Mouse (Mus musculus) thymus, adult 2 months (tissue): ENCODE measurements around the gene Pabpc4. TPM values are rescaled to one million over a fixed set of nuclear protein-coding genes. Genes with fewer than 3 reads are reported as not detected.
A peak's percentile ranks its signal among the peaks of the same experiment; 100 is the strongest.

Source experiments
- DNase-seq: peaks from one replicate; pipeline ENCODE4 v3.0.0; 2021
- H3K27ac ChIP-seq: fragments of 200-500 bp; 2 replicates; pipeline ENCODE4 v1.5.1; 2012; ENCODE audit warnings: low read length, control low read depth; ENCODE audit not compliant: control insufficient read depth, insufficient read depth
- H3K27me3 ChIP-seq: fragments of 200-500 bp; 2 replicates; pipeline ENCODE4 v1.6.1; 2012; ENCODE audit warnings: mild to moderate bottlenecking, low read length, moderate library complexity, mixed read lengths; ENCODE audit not compliant: control insufficient read depth, insufficient read depth
- H3K36me3 ChIP-seq: fragments of 200-500 bp; 2 replicates; pipeline ENCODE4 v1.6.1; 2012; ENCODE audit warnings: mild to moderate bottlenecking, low read length, moderate library complexity; ENCODE audit not compliant: control insufficient read depth, insufficient read depth
- H3K4me1 ChIP-seq: fragments of 200-500 bp; replicated peaks from 2 replicates; pipeline ENCODE4 v1.6.1; 2012; ENCODE audit warnings: low read length; ENCODE audit not compliant: control insufficient read depth, insufficient read depth
- H3K4me3 ChIP-seq: fragments of 200-500 bp; 2 replicates; pipeline ENCODE4 v1.5.1; 2012; ENCODE audit warnings: mild to moderate bottlenecking, low read length, control low read depth, moderate library complexity; ENCODE audit not compliant: control insufficient read depth, insufficient read depth
- CTCF ChIP-seq: fragments of 200-500 bp; IDR thresholded peaks from 2 replicates; pipeline ENCODE4 v1.5.1; 2012; ENCODE audit warnings: mild to moderate bottlenecking, control low read depth, low read length, moderate library complexity, borderline replicate concordance; ENCODE audit not compliant: control insufficient read depth, poor library complexity, insufficient read depth; ENCODE audit errors: extremely low read depth
- POLR2A ChIP-seq: fragments of 200-500 bp; IDR thresholded peaks from 2 replicates; pipeline ENCODE4 v1.6.1; 2012; ENCODE audit warnings: mild to moderate bottlenecking, low read length, control low read depth, moderate library complexity; ENCODE audit not compliant: control insufficient read depth, poor library complexity, insufficient read depth; ENCODE audit errors: extremely low read depth
- WGBS: fragments of 180-500 bp; shearing (Covaris S2); methylation state at CpG from one replicate; pipeline ENCODE4 v1.1.7; 2018; 5-methylcytosine and 5-hydroxymethylcytosine counted together
- polyA plus RNA-seq: library from polyadenylated mRNA; depleted of rRNA; stranded (reverse); fragments of >200 nt; gene quantifications from 2 replicates; pipeline ENCODE4 v1.2.3, GENCODE M21; 2012

Pabpc4 gene
- polyA plus RNA-seq, 1 experiment = 146 TPM

- H3K4me3 ChIP-seq = no peak overlapping the region
- H3K27ac ChIP-seq = peak overlapping the region; percentile 6; the same call in 1 of the 2 replicates
- no peaks in the 10 kb centered on the region for H3K36me3 ChIP-seq
- peaks cover 46% of the 10 kb centered on the region for H3K4me1 ChIP-seq
- TF ChIP-seq CTCF (no peak), POLR2A (no peak)
- WGBS = 68% methylated on average over 9 of the region's 9 CpGs
- peaks cover 6% of the 10 kb centered on the region; the same call in 1 of the 2 replicates for H3K27me3 ChIP-seq
- DNase-seq = no peak
Measured at GRCm38 (mm10) chr4:123235835-123236430, 26.2 kb upstream of the Pabpc4 start.

GRCm38 (mm10) chr4:123236431-123237031 lies 25.6 kb upstream of the Pabpc4 start:
- peaks cover 6% of the 10 kb centered on the region; the same call in 1 of the 2 replicates for H3K27me3 ChIP-seq
- peaks cover 46% of the 10 kb centered on the region for H3K4me1 ChIP-seq
- TF ChIP-seq CTCF = no peak
- no peak for TF ChIP-seq POLR2A
- DNase-seq = no peak
- peak overlapping the region; percentile 26 for H3K27ac ChIP-seq
- H3K4me3 ChIP-seq = no peak overlapping the region
- no peaks in the 10 kb centered on the region for H3K36me3 ChIP-seq
- WGBS = 57% methylated on average over 13 of the region's 13 CpGs

GRCm38 (mm10) chr4:123237386-123238266 lies 24.5 kb upstream of the Pabpc4 start:
- WGBS = 96% methylated on average over 6 of the region's 6 CpGs
- H3K27ac ChIP-seq = no peak overlapping the region
- H3K36me3 ChIP-seq = no peaks in the 10 kb centered on the region
- no peak overlapping the region for H3K4me3 ChIP-seq
- H3K27me3 ChIP-seq = peaks cover 6% of the 10 kb centered on the region; the same call in 1 of the 2 replicates
- peaks cover 46% of the 10 kb centered on the region for H3K4me1 ChIP-seq
- DNase-seq = no peak
- no peak for TF ChIP-seq POLR2A
- no peak for TF ChIP-seq CTCF

GRCm38 (mm10) chr4:123239361-123240203 lies 22.6 kb upstream of the Pabpc4 start:
- Histone ChIP-seq H3K27me3 (peaks cover 6% of the 10 kb centered on the region; the same call in 1 of the 2 replicates), H3K27ac (no peak overlapping the region), H3K4me3 (peak overlapping the region; percentile 33), H3K4me1 (peaks cover 34% of the 10 kb centered on the region), H3K36me3 (no peaks in the 10 kb centered on the region)
- no peak for DNase-seq
- WGBS = 11% methylated on average over 54 of the region's 58 CpGs
- TF ChIP-seq CTCF (no peak), POLR2A (no peak)

- Histone ChIP-seq H3K36me3 (no peaks in the 10 kb centered on the region), H3K27me3 (no peaks in the 10 kb centered on the region), H3K27ac (no peak overlapping the region), H3K4me3 (no peak overlapping the region), H3K4me1 (no peaks in the 10 kb centered on the region)
- 93% methylated on average over 7 of the region's 7 CpGs for WGBS
- DNase-seq = no peak
- TF ChIP-seq POLR2A (no peak), CTCF (no peak)
Measured at GRCm38 (mm10) chr4:123246221-123246620, 15.9 kb upstream of the Pabpc4 start.
